Mouse (Mus musculus) ES-Bruce4 (cell line): ENCODE data around the gene Laptm4a. TPM values are rescaled to one million over a fixed set of nuclear protein-coding genes. Genes with fewer than 3 reads are reported as not detected.

Experiments used
- H3K27ac ChIP-seq: 2 replicates; pipeline ENCODE4 v1.5.1; 2012; ENCODE audit warnings: low read length, inconsistent platforms; ENCODE audit not compliant: insufficient read depth
- H3K27me3 ChIP-seq: 2 replicates; pipeline ENCODE4 v1.6.1; 2012; ENCODE audit warnings: mild to moderate bottlenecking, low read length, inconsistent platforms; ENCODE audit not compliant: control insufficient read depth, poor library complexity, insufficient read depth, severe bottlenecking
- H3K36me3 ChIP-seq: 2 replicates; pipeline ENCODE4 v1.6.1; 2012; ENCODE audit warnings: inconsistent platforms, mild to moderate bottlenecking, low read length, moderate library complexity; ENCODE audit not compliant: control insufficient read depth, poor library complexity, insufficient read depth, severe bottlenecking
- H3K4me1 ChIP-seq: one replicate; pipeline ENCODE4 v1.8.1; 2011; ENCODE audit warnings: low read length; ENCODE audit not compliant: control insufficient read depth, insufficient read depth
- H3K4me3 ChIP-seq: 2 replicates; pipeline ENCODE4 v1.5.1; 2011; ENCODE audit warnings: low read depth, mild to moderate bottlenecking, low read length
- H3K9ac ChIP-seq: 2 replicates; pipeline ENCODE4 v1.6.1; 2012; ENCODE audit warnings: low read depth, mild to moderate bottlenecking, inconsistent platforms; ENCODE audit not compliant: poor library complexity, severe bottlenecking
- H3K9me3 ChIP-seq: replicated peaks from 2 replicates; pipeline ENCODE4 v1.6.1; 2012; ENCODE audit warnings: mild to moderate bottlenecking, low read length, inconsistent platforms; ENCODE audit not compliant: control insufficient read depth, poor library complexity, insufficient read depth, severe bottlenecking
- CTCF ChIP-seq: IDR thresholded peaks from one replicate; pipeline ENCODE4 v1.8.1; 2011; ENCODE audit warnings: low read depth, low read length
- EP300 ChIP-seq: IDR thresholded peaks from 2 replicates; pipeline ENCODE4 v1.6.1; 2011; ENCODE audit warnings: low read depth, low read length; ENCODE audit not compliant: insufficient read depth
- POLR2A ChIP-seq: IDR thresholded peaks from one replicate; pipeline ENCODE4 v1.8.1; 2011; ENCODE audit warnings: low read length; ENCODE audit not compliant: insufficient read depth
- polyA plus RNA-seq: library from polyadenylated mRNA; stranded (reverse); fragments of >200 nt; gene quantifications from 2 replicates; pipeline ENCODE4 v1.2.4, GENCODE M21; 2011; ENCODE audit warnings: low read depth; ENCODE audit not compliant: missing spikeins, insufficient read depth, insufficient read length

Laptm4a gene
- polyA plus RNA-seq, 1 experiment = 371 TPM

GRCm38 (mm10) chr12:8881736-8882135 lies 39.7 kb upstream of the Laptm4a start:
- Histone ChIP-seq H3K27ac (no peak overlapping the region), H3K4me1 (peaks cover 3% of the 10 kb centered on the region), H3K9ac (no peak overlapping the region)

GRCm38 (mm10) chr12:8882376-8882775 lies 39.1 kb upstream of the Laptm4a start:
- Histone ChIP-seq H3K36me3 (no peaks in the 10 kb centered on the region), H3K27ac (no peak overlapping the region)

More at GRCm38 (mm10) chr12:8881736-8882135, 39.7 kb upstream of the Laptm4a start:
- Histone ChIP-seq H3K9me3 (no peaks in the 10 kb centered on the region), H3K4me3 (no peak overlapping the region), H3K27me3 (no peaks in the 10 kb centered on the region), H3K36me3 (no peaks in the 10 kb centered on the region)
- TF ChIP-seq POLR2A = no peak
- TF ChIP-seq EP300 = no peak
- TF ChIP-seq CTCF = peak; percentile 36

GRCm38 (mm10) chr12:8884426-8885145 lies 36.9 kb upstream of the Laptm4a start:
- Histone ChIP-seq H3K36me3 (no peaks in the 10 kb centered on the region), H3K9ac (no peak overlapping the region), H3K4me3 (no peak overlapping the region), H3K4me1 (peaks cover 3% of the 10 kb centered on the region), H3K27ac (no peak overlapping the region), H3K27me3 (no peaks in the 10 kb centered on the region), H3K9me3 (no peaks in the 10 kb centered on the region)
- TF ChIP-seq EP300 = no peak
- TF ChIP-seq POLR2A = no peak
- TF ChIP-seq CTCF = no peak

More at GRCm38 (mm10) chr12:8882376-8882775, 39.1 kb upstream of the Laptm4a start:
- no peak overlapping the region for H3K4me3 ChIP-seq
- H3K9ac ChIP-seq = no peak overlapping the region
- TF ChIP-seq POLR2A = no peak
- peaks cover 3% of the 10 kb centered on the region for H3K4me1 ChIP-seq
- no peaks in the 10 kb centered on the region for H3K9me3 ChIP-seq
- no peaks in the 10 kb centered on the region for H3K27me3 ChIP-seq

- no peaks in the 10 kb centered on the region for H3K9me3 ChIP-seq
- no peaks in the 10 kb centered on the region for H3K36me3 ChIP-seq
- peaks cover 3% of the 10 kb centered on the region for H3K4me1 ChIP-seq
- TF ChIP-seq EP300 = no peak
- TF ChIP-seq POLR2A = no peak
- TF ChIP-seq CTCF = no peak
- H3K27me3 ChIP-seq = no peaks in the 10 kb centered on the region
- no peak overlapping the region for H3K9ac ChIP-seq
- H3K4me3 ChIP-seq = no peak overlapping the region
- no peak overlapping the region for H3K27ac ChIP-seq
These were observed 36.3 kb upstream of the Laptm4a start for GRCm38 (mm10) chr12:8885146-8885543.

- no peak overlapping the region for H3K27ac ChIP-seq
- no peaks in the 10 kb centered on the region for H3K9me3 ChIP-seq
- no peak for TF ChIP-seq CTCF
- H3K9ac ChIP-seq = no peak overlapping the region
- no peaks in the 10 kb centered on the region for H3K36me3 ChIP-seq
- peaks cover 3% of the 10 kb centered on the region for H3K4me1 ChIP-seq
- no peak overlapping the region for H3K4me3 ChIP-seq
- H3K27me3 ChIP-seq = no peaks in the 10 kb centered on the region
These were observed 35.5 kb upstream of the Laptm4a start for GRCm38 (mm10) chr12:8885950-8886349.

GRCm38 (mm10) chr12:8888445-8888844 lies 33.0 kb upstream of the Laptm4a start:
- no peak overlapping the region for H3K4me3 ChIP-seq
- H3K36me3 ChIP-seq = no peaks in the 10 kb centered on the region
- no peaks in the 10 kb centered on the region for H3K9me3 ChIP-seq
- H3K4me1 ChIP-seq = peaks cover 5% of the 10 kb centered on the region
- H3K9ac ChIP-seq = no peak overlapping the region
- TF ChIP-seq EP300 (no peak), POLR2A (no peak), CTCF (no peak)
- no peak overlapping the region for H3K27ac ChIP-seq
- H3K27me3 ChIP-seq = no peaks in the 10 kb centered on the region
